Mouse (Mus musculus) gastrocnemius, adult 2 months (tissue): ENCODE measurements around the gene Swi5. TPM values are rescaled to one million over a fixed set of nuclear protein-coding genes. Genes with fewer than 3 reads are reported as not detected.

ENCODE experiments used
- DNase-seq: peaks from one replicate; pipeline ENCODE4 v3.0.0; 2022
- H3K27ac ChIP-seq: fragments of 200-600 bp; 2 replicates; pipeline ENCODE4 v1.8.1; 2022; ENCODE audit warnings: mild to moderate bottlenecking
- H3K4me3 ChIP-seq: fragments of 200-600 bp; 2 replicates; pipeline ENCODE4 v1.8.1; 2022; ENCODE audit warnings: mild to moderate bottlenecking, moderate library complexity
- CTCF ChIP-seq: fragments of 200-600 bp; IDR thresholded peaks from 2 replicates; pipeline ENCODE4 v1.8.1; 2022; ENCODE audit warnings: antibody characterized with exemption, mild to moderate bottlenecking, moderate library complexity
- intact Hi-C: fragments of 180-260 bp; cut with DNase I; formaldehyde crosslinking; loops from one replicate; pipeline ENCODE4 v1.15.1; 2025
- long read RNA-seq, 2 experiments: library from polyadenylated mRNA; stranded (forward); transcript quantifications; one replicate each; pipeline ENCODE4 v2.0.0; 2021
- total RNA-seq, 2 experiments: library from RNA; stranded (reverse); gene quantifications; 2 replicates each; pipeline ENCODE4 v1.2.3; 2021

The Swi5 gene
- 100 to 1,000 TPM; 118 to 175 TPM for total RNA-seq
- long read RNA-seq, experiment 1, transcript Swi5-207 (5 exons, 768 nt): major isoform, 102 of 124 reads
- long read RNA-seq, experiment 1, partial matches to known transcripts: 1 of 124 reads
- long read RNA-seq, experiment 1, other reads (novel, unspliced or antisense): 19 of 124 reads
- long read RNA-seq, experiment 2, transcript Swi5-207 (5 exons, 768 nt): major isoform, 111 of 146 reads
- long read RNA-seq, experiment 2, partial matches to known transcripts: 27 of 146 reads
- long read RNA-seq, experiment 2, other reads (novel, unspliced or antisense): 1 of 146 reads

DNA sequence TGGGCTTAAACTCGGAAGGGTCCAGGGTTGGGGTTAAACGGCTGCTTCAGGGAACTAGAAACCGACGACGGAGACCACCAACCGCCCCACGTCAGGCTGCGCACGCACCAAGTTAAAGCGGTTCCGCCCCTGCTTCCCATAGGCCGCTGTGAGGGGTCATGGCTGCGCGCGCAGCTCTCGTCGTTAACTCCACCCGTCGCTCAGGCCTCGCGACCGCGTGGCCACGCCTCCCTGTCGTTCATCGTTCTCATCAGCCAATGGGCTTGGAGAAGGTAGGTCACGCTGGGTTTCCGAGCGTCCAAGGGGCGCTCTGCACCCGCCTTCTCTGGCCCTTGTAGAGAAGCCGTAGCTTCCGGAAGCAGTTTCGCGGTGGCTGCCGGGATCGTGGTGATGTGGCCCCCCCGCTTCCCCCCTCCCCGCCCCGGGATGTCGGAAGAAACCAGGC lies at the start of gene Swi5:
TSS of gene Swi5 (minus strand) at position 153 of the 445 bp plus-strand sequence.
- peak within 1 kb of the TSS; percentile 71 for H3K4me3 ChIP-seq
- TF ChIP-seq CTCF: no peak
- peak; percentile 99 for DNase-seq
- intact Hi-C loops: loop anchor here (5.0 kb wide), 2 partner anchors 136 to 151 kb away; partner anchors contain the start of gene Prrc2b
- peak within 1 kb of the TSS; percentile 98 for H3K27ac ChIP-seq

DNA sequence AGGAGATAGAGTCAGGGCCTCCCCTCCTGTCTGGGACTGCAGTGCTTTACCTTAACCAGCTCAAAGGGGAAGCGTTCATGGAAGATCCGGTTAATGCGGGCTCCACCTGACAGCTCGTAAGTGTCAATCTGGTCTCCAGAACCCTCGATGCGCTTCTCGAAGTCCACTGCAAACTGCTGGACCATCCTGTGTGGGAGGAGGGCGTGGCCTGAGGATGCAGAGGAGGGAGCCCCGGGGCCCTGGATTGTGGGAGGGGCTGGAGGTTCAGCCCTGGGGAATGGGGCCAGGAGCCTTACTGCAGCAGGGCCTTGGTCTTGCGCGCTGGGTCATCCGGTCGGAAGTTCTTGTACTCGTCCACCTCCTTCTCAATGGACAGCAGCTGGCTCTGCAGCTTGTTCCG lies 48.0 kb upstream of the Swi5 start:
- Histone ChIP-seq H3K4me3 (no peak overlapping the region), H3K27ac (no peak overlapping the region)
- intact Hi-C loops: no loop called here
- no peak for TF ChIP-seq CTCF
- peak; percentile 48 for DNase-seq

DNA sequence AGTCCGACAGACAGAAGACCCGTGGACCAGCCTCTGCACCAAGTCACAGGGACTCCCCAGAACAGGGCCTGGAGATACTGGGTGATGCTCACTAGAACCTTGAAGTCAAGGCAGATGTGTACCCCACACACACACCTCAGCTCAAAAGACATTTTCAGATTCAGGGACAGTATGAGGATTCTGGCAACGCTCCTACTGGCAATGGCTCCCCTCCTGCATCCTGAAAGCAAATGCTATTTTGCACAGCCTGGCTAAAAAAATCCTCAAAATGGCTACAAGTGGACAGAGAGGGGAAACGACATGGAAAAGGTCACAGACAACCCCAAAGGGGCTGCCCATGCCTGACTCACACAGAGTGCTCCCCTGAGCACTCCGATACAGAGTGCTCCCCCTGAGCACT lies 44.3 kb upstream of the Swi5 start:
- intact Hi-C loops: no loop called here
- no peak overlapping the region for H3K27ac ChIP-seq
- no peak overlapping the region for H3K4me3 ChIP-seq
- TF ChIP-seq CTCF: no peak
- DNase-seq: no peak

DNA sequence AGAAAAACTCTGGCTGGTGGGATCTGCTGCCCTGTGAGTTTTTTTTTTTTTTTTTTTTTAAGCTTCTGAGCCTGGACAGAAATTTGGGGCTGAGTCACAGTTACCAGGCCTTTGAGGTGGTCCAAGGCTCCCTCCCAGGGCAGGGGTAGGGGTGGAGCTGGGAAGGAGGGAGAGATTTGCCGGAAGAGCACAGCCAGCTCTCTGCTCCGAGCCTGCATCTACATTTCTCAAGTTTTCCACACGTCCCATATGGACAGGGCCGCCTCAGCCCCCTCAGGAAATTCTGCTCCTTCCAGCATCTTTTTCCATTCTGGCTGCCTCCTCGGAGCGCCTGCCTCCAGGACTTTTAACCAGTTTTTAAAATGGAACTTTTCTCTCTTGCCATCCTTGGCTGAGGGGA lies 41.7 kb upstream of the Swi5 start:
- intact Hi-C loops: no loop called here
- DNase-seq: peak; percentile 25
- no peak for TF ChIP-seq CTCF
- H3K27ac ChIP-seq: peak overlapping the region; percentile 63
- no peak overlapping the region for H3K4me3 ChIP-seq

DNA sequence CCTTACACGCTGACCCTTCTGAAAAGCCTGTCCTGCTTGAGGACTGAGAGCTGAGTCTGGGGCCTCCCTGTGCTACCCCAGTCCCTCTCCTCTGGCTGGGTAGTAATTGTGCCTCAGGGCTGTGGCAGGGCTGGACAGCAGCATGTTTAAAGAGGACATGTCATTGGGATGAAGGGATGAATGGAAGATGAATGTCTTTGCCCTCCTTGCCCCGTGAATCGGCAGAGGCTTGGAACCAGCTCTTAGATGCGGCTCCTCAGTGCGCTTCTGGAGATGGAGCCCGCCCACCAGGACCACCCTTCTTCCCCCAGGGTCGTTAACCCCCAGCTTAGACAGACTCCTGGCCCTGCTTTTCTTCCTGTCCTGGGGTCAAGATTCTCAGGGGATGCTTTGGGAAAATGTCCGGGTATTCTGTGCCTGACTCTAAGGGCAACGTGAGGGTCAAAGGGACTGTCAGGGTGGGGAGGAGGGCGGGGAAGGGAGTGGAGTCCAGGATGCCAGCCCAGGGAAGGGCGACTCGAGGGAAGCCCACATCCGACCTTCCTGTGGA lies 41.1 kb upstream of the Swi5 start:
- intact Hi-C loops: no loop called here
- Histone ChIP-seq H3K27ac (peak overlapping the region; percentile 63), H3K4me3 (no peak overlapping the region)
- no peak for TF ChIP-seq CTCF
- DNase-seq: peak; percentile 21

DNA sequence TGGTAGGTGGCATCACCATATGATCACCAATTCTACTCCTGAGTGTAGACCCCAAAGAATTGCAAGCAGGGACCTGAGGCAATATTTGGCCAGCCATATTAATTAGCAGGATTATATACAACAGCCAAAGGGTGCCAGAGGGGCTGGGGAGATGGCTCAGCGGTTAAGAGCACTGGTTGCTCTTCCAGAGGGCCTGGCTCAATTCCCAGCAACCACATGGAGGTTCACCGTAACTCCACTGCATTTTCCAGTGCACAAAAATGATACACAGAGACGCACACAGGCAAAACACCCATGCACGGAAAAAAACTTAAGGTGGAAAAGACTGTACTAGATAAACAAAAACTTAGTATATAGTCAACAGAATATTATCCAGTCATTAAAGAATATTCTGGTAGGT lies 39.3 kb upstream of the Swi5 start:
- H3K4me3 ChIP-seq: no peak overlapping the region
- H3K27ac ChIP-seq: no peak overlapping the region
- intact Hi-C loops: no loop called here
- TF ChIP-seq CTCF: no peak
- peak; percentile 17 for DNase-seq

DNA sequence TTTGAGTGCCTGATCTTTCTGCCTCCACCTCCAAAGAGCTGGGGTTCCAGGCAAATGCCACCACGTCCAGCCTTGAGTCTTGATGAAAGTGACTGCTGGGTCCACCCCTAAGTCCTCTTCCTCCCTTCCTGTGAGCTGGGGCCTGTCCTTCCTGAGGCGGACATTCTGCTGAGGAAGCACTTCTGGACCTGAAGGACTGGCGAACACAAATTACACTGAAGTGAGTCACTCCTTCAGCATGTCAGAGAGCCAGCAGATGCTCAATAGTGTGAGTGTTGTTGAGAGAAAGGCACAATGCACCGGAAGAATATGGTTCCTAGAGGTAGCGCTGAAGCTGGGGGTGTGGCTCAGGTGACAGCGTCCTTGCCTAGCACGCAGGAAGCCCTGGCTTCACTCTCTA lies 37.5 kb upstream of the Swi5 start:
- Histone ChIP-seq H3K27ac (peak overlapping the region; percentile 63), H3K4me3 (no peak overlapping the region)
- no peak for TF ChIP-seq CTCF
- intact Hi-C loops: no loop called here
- DNase-seq: peak; percentile 38

DNA sequence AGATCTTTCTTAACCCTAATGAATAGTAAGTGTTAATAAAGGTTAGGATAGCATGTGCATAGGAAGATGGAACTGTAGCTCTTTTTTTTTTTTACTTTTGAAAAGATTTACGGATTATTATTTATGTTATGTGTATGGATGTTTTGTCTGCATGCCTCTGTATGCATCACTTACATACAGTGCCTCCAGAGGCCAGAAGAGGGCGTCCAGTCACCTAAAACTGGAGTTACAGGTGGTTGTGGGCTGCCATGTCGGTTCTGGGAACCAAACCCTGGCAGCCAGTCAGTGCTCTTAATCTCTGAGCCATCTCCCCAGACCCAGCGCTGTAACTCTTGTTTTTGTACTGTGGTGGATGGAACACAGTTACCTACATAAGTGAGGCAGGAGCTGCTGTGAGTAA lies 36.4 kb upstream of the Swi5 start:
- no peak overlapping the region for H3K4me3 ChIP-seq
- intact Hi-C loops: no loop called here
- no peak for TF ChIP-seq CTCF
- H3K27ac ChIP-seq: no peak overlapping the region
- DNase-seq: no peak

DNA sequence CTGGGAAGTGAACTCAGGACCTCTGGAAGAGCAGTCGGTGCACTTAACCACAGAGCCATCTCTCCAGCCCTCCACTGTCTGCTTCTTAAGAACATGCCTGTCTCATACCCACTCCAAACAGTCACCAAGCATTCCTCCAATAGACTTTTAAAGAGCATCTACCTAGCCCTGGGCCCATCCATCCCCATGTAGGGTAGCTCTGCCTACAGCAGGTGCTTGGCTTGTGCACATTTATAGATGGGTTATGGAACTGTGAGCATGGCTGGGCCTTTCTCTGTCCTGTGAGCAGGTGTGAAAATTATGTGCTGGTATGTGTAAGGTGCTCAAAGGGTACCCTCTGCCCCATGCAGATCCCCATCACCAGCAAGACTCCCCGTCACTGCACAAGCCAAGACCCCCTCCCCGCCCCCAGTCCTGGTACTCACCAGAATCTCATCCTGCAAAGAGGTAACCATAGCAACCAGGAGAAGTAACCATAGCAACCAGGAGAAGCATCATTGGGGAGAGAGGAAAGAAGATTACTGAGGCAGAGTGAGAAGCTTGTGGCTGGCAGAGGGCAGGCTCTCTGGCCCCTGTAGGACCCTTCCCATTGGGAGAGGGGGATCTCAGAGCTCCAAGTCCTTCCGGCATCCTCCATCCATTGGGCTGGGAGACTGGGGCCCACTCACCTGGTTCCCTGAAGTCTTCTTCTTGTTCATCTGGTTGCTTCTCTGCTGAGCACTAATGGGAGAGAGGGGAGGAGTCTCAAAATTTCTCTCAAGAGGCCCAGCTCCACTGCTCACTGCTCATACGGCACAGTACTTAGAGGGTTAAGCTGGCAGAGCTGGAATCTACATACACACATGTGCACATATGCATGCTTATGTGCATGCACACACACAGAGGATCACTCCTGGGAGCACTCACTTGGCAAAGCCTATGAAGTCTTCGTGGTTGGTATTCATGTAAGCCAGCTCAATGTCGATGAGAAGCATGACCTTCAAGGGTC lies 35.2 kb upstream of the Swi5 start:
- TF ChIP-seq CTCF: no peak
- no peak for DNase-seq
- H3K27ac ChIP-seq: no peak overlapping the region
- intact Hi-C loops: no loop called here
- no peak overlapping the region for H3K4me3 ChIP-seq

DNA sequence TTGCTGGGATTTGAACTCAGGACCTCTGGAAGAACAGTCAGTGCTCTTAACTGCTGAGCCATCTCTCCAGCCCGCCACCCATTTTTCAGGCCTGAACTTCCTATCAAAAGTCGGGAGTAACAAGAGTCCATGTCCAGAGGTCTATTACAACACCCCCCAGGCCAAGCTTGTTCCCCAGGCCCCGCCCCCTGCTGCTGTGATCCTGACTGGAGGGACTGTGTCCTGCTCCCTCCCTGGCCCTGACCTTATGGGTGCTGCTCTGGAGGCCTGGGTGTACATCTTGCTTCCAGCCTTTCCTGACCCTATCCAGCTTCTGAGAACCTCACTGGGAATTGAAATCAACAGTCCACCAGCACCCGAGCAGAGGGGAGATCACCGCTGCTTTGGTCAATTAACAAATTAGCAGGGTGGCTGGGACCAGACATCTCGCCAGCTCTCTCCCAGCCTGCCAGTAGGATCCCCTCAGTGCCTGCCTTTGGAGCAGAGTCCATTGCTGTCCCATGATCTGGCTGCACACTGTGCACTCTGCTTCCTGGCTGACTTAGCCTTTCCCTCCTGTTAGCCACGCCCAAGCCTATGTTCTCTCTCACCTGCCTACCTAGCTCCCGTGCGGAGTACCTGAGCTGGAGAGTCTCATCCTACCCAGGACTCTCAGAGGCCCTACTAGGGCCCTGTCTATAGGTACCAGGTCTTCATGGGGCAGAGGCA lies 33.9 kb upstream of the Swi5 start:
- no peak for TF ChIP-seq CTCF
- H3K27ac ChIP-seq: peak overlapping the region; percentile 35
- no peak overlapping the region for H3K4me3 ChIP-seq
- peak; percentile 51 for DNase-seq
- intact Hi-C loops: no loop called here

DNA sequence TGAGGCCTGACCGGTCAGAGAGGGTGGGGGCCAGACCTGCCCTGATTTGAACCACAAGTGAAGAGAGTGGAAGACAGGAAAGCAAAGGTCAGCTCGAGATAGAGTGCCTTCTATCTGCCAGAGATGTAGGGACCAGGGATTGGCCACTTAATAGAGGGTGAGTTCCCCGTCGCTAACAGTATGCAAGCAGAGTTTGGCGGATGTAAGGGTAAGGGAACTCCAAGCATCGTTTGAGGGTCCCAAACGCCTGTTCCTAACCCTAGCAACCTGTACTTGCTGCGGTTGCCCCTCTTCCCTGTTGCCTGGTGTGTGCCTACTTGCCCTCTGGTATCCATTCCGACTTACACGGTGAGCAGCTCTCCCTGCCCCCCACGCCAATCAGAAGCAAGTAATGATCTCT lies 32.8 kb upstream of the Swi5 start:
- Histone ChIP-seq H3K27ac (peak overlapping the region; percentile 91), H3K4me3 (peak overlapping the region; percentile 34)
- intact Hi-C loops: no loop called here
- TF ChIP-seq CTCF: no peak
- DNase-seq: no peak
